Mouse (Mus musculus): ENCODE measurements around the gene H1f0. TPM values are rescaled to one million over a fixed set of nuclear protein-coding genes. Genes with fewer than 3 reads are reported as not detected.

The H1f0 gene
- polyA plus RNA-seq, 1 experiment from 2014 or later: 576 TPM

GRCm38 (mm10) chr15:79013382-79013781 lies 14.9 kb upstream of the H1f0 start:
- Histone ChIP-seq H3K36me3 (ENCODE audit: control insufficient read depth, insufficient read depth, low read length) (no peaks in the 10 kb centered on the region), H3K4me3 (ENCODE audit: low read length) (no peak overlapping the region), H3K9me3 (ENCODE audit: control insufficient read depth, low read length) (no peaks in the 10 kb centered on the region), H3K4me2 (ENCODE audit: low read depth, low read length) (no peak overlapping the region), H3K4me1 (replicated peaks; ENCODE audit: control insufficient read depth, insufficient read depth, low read length) (no peaks in the 10 kb centered on the region), H3K27me3 (ENCODE audit: control insufficient read depth, insufficient read depth, low read depth, low read length) (no peaks in the 10 kb centered on the region), H3K27ac (ENCODE audit: low read length) (no peak overlapping the region), H3K9ac (ENCODE audit: low read length) (no peak overlapping the region)
- 60% methylated on average over 7 of the region's 7 CpGs for WGBS
- ATAC-seq (ENCODE audit: low read depth): no peak

GRCm38 (mm10) chr15:79018191-79018590 lies 10.1 kb upstream of the H1f0 start:
- 24% methylated on average over 4 of the region's 4 CpGs for WGBS
- Histone ChIP-seq H3K4me2 (ENCODE audit: low read depth, low read length) (no peak overlapping the region), H3K9me3 (ENCODE audit: control insufficient read depth, low read length) (no peaks in the 10 kb centered on the region), H3K36me3 (ENCODE audit: control insufficient read depth, insufficient read depth, low read length) (no peaks in the 10 kb centered on the region), H3K27ac (ENCODE audit: low read length) (no peak overlapping the region), H3K27me3 (ENCODE audit: control insufficient read depth, insufficient read depth, low read depth, low read length) (no peaks in the 10 kb centered on the region), H3K4me3 (ENCODE audit: low read length) (no peak overlapping the region), H3K9ac (ENCODE audit: low read length) (no peak overlapping the region), H3K4me1 (replicated peaks; ENCODE audit: control insufficient read depth, insufficient read depth, low read length) (no peaks in the 10 kb centered on the region; the same call in 1 of the 2 replicates)
- no peak for ATAC-seq (ENCODE audit: low read depth)

- no peaks in the 10 kb centered on the region for H3K27me3 ChIP-seq (ENCODE audit: control insufficient read depth, insufficient read depth, low read depth, low read length)
- H3K27ac ChIP-seq (ENCODE audit: low read length): no peak overlapping the region
- H3K36me3 ChIP-seq (ENCODE audit: control insufficient read depth, insufficient read depth, low read length): no peaks in the 10 kb centered on the region
- ATAC-seq (ENCODE audit: low read depth): no peak
- 44% methylated on average over 3 of the region's 3 CpGs for WGBS
- no peak overlapping the region for H3K9ac ChIP-seq (ENCODE audit: low read length)
- no peaks in the 10 kb centered on the region for H3K9me3 ChIP-seq (ENCODE audit: control insufficient read depth, low read length)
- H3K4me3 ChIP-seq (ENCODE audit: low read length): no peak overlapping the region
- no peak overlapping the region for H3K4me2 ChIP-seq (ENCODE audit: low read depth, low read length)
- no peaks in the 10 kb centered on the region; the same call in 1 of the 2 replicates for H3K4me1 ChIP-seq (replicated peaks; ENCODE audit: control insufficient read depth, insufficient read depth, low read length)
Measured at GRCm38 (mm10) chr15:79018886-79019285, 9.4 kb upstream of the H1f0 start.

- ATAC-seq (ENCODE audit: low read depth): no peak
- Histone ChIP-seq H3K36me3 (ENCODE audit: control insufficient read depth, insufficient read depth, low read length) (no peaks in the 10 kb centered on the region), H3K27me3 (ENCODE audit: control insufficient read depth, insufficient read depth, low read depth, low read length) (no peaks in the 10 kb centered on the region), H3K4me1 (replicated peaks; ENCODE audit: control insufficient read depth, insufficient read depth, low read length) (peaks cover 17% of the 10 kb centered on the region), H3K9me3 (ENCODE audit: control insufficient read depth, low read length) (no peaks in the 10 kb centered on the region), H3K4me2 (ENCODE audit: low read depth, low read length) (no peak overlapping the region), H3K4me3 (ENCODE audit: low read length) (no peak overlapping the region), H3K27ac (ENCODE audit: low read length) (no peak overlapping the region), H3K9ac (ENCODE audit: low read length) (no peak overlapping the region)
- WGBS: 38% methylated on average over 10 of the region's 10 CpGs
Measured at GRCm38 (mm10) chr15:79022671-79023230, 5.5 kb upstream of the H1f0 start.

- ATAC-seq (ENCODE audit: low read depth): no peak
- Histone ChIP-seq H3K4me1 (replicated peaks; ENCODE audit: control insufficient read depth, insufficient read depth, low read length) (peaks cover 17% of the 10 kb centered on the region), H3K4me3 (ENCODE audit: low read length) (no peak overlapping the region), H3K4me2 (ENCODE audit: low read depth, low read length) (no peak overlapping the region), H3K9me3 (ENCODE audit: control insufficient read depth, low read length) (no peaks in the 10 kb centered on the region), H3K27me3 (ENCODE audit: control insufficient read depth, insufficient read depth, low read depth, low read length) (no peaks in the 10 kb centered on the region), H3K36me3 (ENCODE audit: control insufficient read depth, insufficient read depth, low read length) (no peaks in the 10 kb centered on the region), H3K9ac (ENCODE audit: low read length) (no peak overlapping the region), H3K27ac (ENCODE audit: low read length) (no peak overlapping the region)
- WGBS: 75% methylated on average over 1 of the region's 1 CpGs
Measured at GRCm38 (mm10) chr15:79023366-79023765, 4.9 kb upstream of the H1f0 start.

GRCm38 (mm10) chr15:79025687-79026308 lies 2.5 kb upstream of the H1f0 start:
- Histone ChIP-seq H3K4me1 (replicated peaks; ENCODE audit: control insufficient read depth, insufficient read depth, low read length) (peaks cover 18% of the 10 kb centered on the region), H3K4me3 (ENCODE audit: low read length) (no peak overlapping the region), H3K9me3 (ENCODE audit: control insufficient read depth, low read length) (no peaks in the 10 kb centered on the region), H3K9ac (ENCODE audit: low read length) (peak overlapping the region; percentile 52), H3K4me2 (ENCODE audit: low read depth, low read length) (peak overlapping the region; percentile 33), H3K27ac (ENCODE audit: low read length) (no peak overlapping the region), H3K27me3 (ENCODE audit: control insufficient read depth, insufficient read depth, low read depth, low read length) (no peaks in the 10 kb centered on the region), H3K36me3 (ENCODE audit: control insufficient read depth, insufficient read depth, low read length) (no peaks in the 10 kb centered on the region)
- WGBS: 16% methylated on average over 16 of the region's 18 CpGs
- no peak for ATAC-seq (ENCODE audit: low read depth)

- 39% methylated on average over 14 of the region's 14 CpGs for whole genome bisulfite sequencing
- H3K4me3 ChIP-seq (ENCODE audit: low read length): peak overlapping the region; percentile 83
- no peak overlapping the region for H3K9ac ChIP-seq (ENCODE audit: low read length)
- no peaks in the 10 kb centered on the region for H3K36me3 ChIP-seq (ENCODE audit: control insufficient read depth, insufficient read depth, low read length)
- H3K4me2 ChIP-seq (ENCODE audit: low read depth, low read length): peak overlapping the region; percentile 99
- no peak for ATAC-seq (ENCODE audit: low read depth)
- no peak overlapping the region for H3K27ac ChIP-seq (ENCODE audit: low read length)
- no peaks in the 10 kb centered on the region for H3K9me3 ChIP-seq (ENCODE audit: control insufficient read depth, low read length)
- H3K4me1 ChIP-seq (replicated peaks; ENCODE audit: control insufficient read depth, insufficient read depth, low read length): peaks cover 26% of the 10 kb centered on the region
- no peaks in the 10 kb centered on the region for H3K27me3 ChIP-seq (ENCODE audit: control insufficient read depth, insufficient read depth, low read depth, low read length)
Measured at GRCm38 (mm10) chr15:79026511-79027290, 1.5 kb upstream of the H1f0 start.

GRCm38 (mm10) chr15:79027291-79028205 lies 702 bp upstream of the H1f0 start:
- Histone ChIP-seq H3K4me3 (ENCODE audit: low read length) (peak overlapping the region; percentile 83), H3K27ac (ENCODE audit: low read length) (peak overlapping the region; percentile 95), H3K9ac (ENCODE audit: low read length) (peak overlapping the region; percentile 100), H3K36me3 (ENCODE audit: control insufficient read depth, insufficient read depth, low read length) (no peaks in the 10 kb centered on the region), H3K4me1 (replicated peaks; ENCODE audit: control insufficient read depth, insufficient read depth, low read length) (peaks cover 30% of the 10 kb centered on the region), H3K27me3 (ENCODE audit: control insufficient read depth, insufficient read depth, low read depth, low read length) (no peaks in the 10 kb centered on the region), H3K9me3 (ENCODE audit: control insufficient read depth, low read length) (no peaks in the 10 kb centered on the region), H3K4me2 (ENCODE audit: low read depth, low read length) (peak overlapping the region; percentile 99)
- ATAC-seq (ENCODE audit: low read depth): peak; percentile 15; the same call in 1 of the 2 replicates
- WGBS: 7% methylated on average over 39 of the region's 46 CpGs

Data from lung, embryonic 16.5 days (tissue).